Mouse (Mus musculus) heart, embryonic 14.5 days (tissue): ENCODE results near the gene Usp25. TPM values are rescaled to one million over a fixed set of nuclear protein-coding genes. Genes with fewer than 3 reads are reported as not detected.

ENCODE experiments used
- ATAC-seq: fragments of 200-750 bp; cut with Nextera tagmentation; 2 replicates; pipeline ENCODE4 v1.8.0; 2017; ENCODE audit warnings: low read depth, moderate TSS enrichment; ENCODE audit not compliant: insufficient number of reproducible peaks, insufficient read depth, low FRiP score
- H3K27ac ChIP-seq, 2 experiments: fragments of 200-500 bp in 1 of 2; fragments of 300-500 bp in 1 of 2; sonication (generic) in 1 of 2; replicated peaks in 1 of 2; 2 replicates each; pipeline ENCODE4 v1.5.1; 2012 to 2014; ENCODE audit warnings: low read depth in 2 of 2, low read length in 2 of 2, control low read depth in 1 of 2, mild to moderate bottlenecking in 1 of 2, mixed read lengths in 1 of 2; ENCODE audit not compliant: control insufficient read depth in 1 of 2, insufficient read depth in 1 of 2
- H3K27me3 ChIP-seq: fragments of 300-500 bp; sonication (generic); 2 replicates; pipeline ENCODE4 v1.6.1; 2014; ENCODE audit warnings: mild to moderate bottlenecking, low read length, control low read depth; ENCODE audit not compliant: control insufficient read depth, insufficient read depth
- H3K36me3 ChIP-seq: fragments of 300-500 bp; sonication (generic); 2 replicates; pipeline ENCODE4 v1.6.1; 2014; ENCODE audit warnings: mild to moderate bottlenecking, control low read depth, low read length, mixed read lengths; ENCODE audit not compliant: control insufficient read depth, insufficient read depth
- H3K4me1 ChIP-seq, 2 experiments: fragments of 200-500 bp in 1 of 2; fragments of 300-500 bp in 1 of 2; sonication (generic) in 1 of 2; 2 replicates each; pipeline ENCODE4 v1.6.1; 2012 to 2014; ENCODE audit warnings: low read length in 2 of 2, control low read depth in 1 of 2, mixed read lengths in 1 of 2; ENCODE audit not compliant: control insufficient read depth in 2 of 2, insufficient read depth in 2 of 2
- H3K4me2 ChIP-seq: fragments of 300-500 bp; sonication (generic); 2 replicates; pipeline ENCODE4 v1.6.1; 2014; ENCODE audit warnings: mild to moderate bottlenecking, low read length
- H3K4me3 ChIP-seq, 2 experiments: fragments of 200-500 bp in 1 of 2; fragments of 300-500 bp in 1 of 2; sonication (generic) in 1 of 2; 2 replicates each; pipeline ENCODE4 v1.5.1; 2012 to 2014; ENCODE audit warnings: low read length in 2 of 2, mild to moderate bottlenecking in 2 of 2, control low read depth in 1 of 2, low read depth in 1 of 2, moderate library complexity in 1 of 2; ENCODE audit not compliant: control insufficient read depth in 1 of 2, insufficient read depth in 1 of 2
- H3K9ac ChIP-seq: fragments of 300-500 bp; sonication (generic); 2 replicates; pipeline ENCODE4 v1.6.1; 2014; ENCODE audit warnings: mild to moderate bottlenecking, low read length
- H3K9me3 ChIP-seq: fragments of 300-500 bp; sonication (generic); 2 replicates; pipeline ENCODE4 v1.6.1; 2016; ENCODE audit warnings: low read length, control low read depth; ENCODE audit not compliant: control insufficient read depth
- WGBS: fragments of 180-500 bp; shearing (Covaris S2); extraction: QIAGEN DNeasy Blood & Tissue Kit; methylation state at CpG from one replicate; pipeline ENCODE4 v1.1.7; 2014; 5-methylcytosine and 5-hydroxymethylcytosine counted together
- polyA plus RNA-seq: library from polyadenylated mRNA; unstranded; fragments of >200 nt; fragmentation: Nextera tagmentation; extraction: Ambion mirVana; gene quantifications from 2 replicates; pipeline ENCODE4 v1.2.1, GENCODE M21; 2014

The Usp25 gene
- polyA plus RNA-seq, 1 experiment from 2014 or later: 32.5 TPM

DNA sequence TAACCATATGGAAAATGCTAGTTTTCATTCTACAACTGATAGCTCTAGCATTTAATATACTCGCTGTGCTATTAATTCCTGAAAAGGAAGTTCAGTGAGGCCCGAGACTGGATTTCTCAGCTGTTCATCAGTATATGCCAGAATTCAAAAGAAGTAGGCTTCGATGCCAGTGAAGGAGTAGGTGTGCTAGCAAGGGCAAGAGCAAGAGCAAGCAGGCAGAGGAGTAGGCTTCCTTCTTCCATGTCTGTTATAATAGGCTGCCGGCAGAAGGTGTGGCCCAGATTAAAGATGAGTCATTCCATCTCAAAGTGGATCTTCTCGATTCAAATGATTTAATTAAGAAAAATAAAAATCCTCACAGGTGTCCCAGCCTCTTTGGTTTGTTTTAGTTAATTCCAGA lies 30.0 kb downstream of the Usp25 start:
- Histone ChIP-seq H3K27me3 (no peaks in the 10 kb centered on the region), H3K4me1 (peaks cover 3 to 22% of the 10 kb centered on the region in 2 experiments; a peak in 3 of 4 replicates), H3K4me2 (no peak overlapping the region), H3K4me3 (no peak overlapping the region), H3K27ac (no peak overlapping the region), H3K36me3 (peaks cover 29% of the 10 kb centered on the region), H3K9me3 (no peaks in the 10 kb centered on the region), H3K9ac (no peak overlapping the region)
- WGBS: 93% methylated on average over 5 of the region's 5 CpGs
- ATAC-seq: no peak

DNA sequence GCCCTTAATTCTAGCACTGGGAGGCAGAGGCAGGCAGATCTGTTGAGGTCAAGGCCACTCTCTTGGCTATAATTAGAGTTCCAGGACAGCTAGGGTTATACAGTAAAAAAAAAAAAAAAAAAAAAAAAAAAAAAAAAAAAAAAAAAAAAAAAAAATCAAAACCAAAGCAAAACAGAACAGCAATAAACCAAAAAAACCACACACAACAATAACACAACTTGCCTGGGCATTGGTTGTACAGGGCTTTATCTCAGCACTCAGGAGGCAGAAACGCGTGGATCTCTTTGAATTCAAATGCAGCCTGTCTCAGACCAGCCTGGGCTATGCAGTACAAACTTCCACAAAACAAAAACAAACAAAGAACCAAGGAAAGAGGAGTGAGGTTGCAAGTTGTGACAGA lies 40.7 kb downstream of the Usp25 start:
- no peaks in the 10 kb centered on the region for H3K9me3 ChIP-seq
- H3K27ac ChIP-seq: no peak overlapping the region
- H3K27me3 ChIP-seq: no peaks in the 10 kb centered on the region
- H3K36me3 ChIP-seq: peaks cover 59% of the 10 kb centered on the region
- H3K4me3 ChIP-seq: no peak overlapping the region
- no peak overlapping the region for H3K9ac ChIP-seq
- no peak for ATAC-seq
- 92% methylated on average over 2 of the region's 2 CpGs for WGBS
- H3K4me2 ChIP-seq: no peak overlapping the region
- H3K4me1 ChIP-seq: no peaks in the 10 kb centered on the region

DNA sequence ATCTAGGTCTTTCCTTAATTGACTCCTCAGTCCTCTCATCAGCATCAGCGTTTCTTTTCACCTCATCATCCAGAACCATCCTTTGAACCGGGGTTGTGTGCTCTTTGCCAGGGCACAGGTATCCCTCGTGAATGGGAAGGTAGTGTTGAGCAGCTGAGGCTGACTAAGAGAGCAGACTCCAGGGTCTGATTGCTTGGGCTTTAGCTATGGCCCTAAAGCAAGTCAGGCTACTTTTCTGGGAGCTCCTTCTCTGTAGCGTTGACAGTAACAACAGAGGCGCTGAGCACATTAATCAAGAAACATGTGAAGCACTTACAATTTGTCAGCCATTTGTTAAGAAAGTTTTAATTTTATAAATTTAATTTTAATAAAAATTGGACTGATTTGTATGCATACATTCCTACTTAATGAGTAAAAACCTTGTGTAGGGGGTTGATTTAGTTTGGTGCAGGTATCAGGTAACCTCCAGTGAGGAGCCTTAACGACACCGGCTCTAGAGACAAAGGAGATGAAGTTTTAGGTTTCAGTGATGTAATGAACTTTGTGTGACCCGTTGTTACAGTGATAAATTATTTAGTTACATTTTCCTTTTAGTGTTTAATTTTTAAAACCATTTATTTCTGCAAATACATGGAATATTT lies 42.1 kb downstream of the Usp25 start:
- ATAC-seq: no peak
- no peaks in the 10 kb centered on the region for H3K4me1 ChIP-seq
- H3K9me3 ChIP-seq: no peaks in the 10 kb centered on the region
- no peak overlapping the region for H3K27ac ChIP-seq
- no peak overlapping the region for H3K4me3 ChIP-seq
- 89% methylated on average over 8 of the region's 8 CpGs for WGBS
- no peak overlapping the region for H3K9ac ChIP-seq
- H3K4me2 ChIP-seq: no peak overlapping the region
- peaks cover 57% of the 10 kb centered on the region for H3K36me3 ChIP-seq
- no peaks in the 10 kb centered on the region for H3K27me3 ChIP-seq

DNA sequence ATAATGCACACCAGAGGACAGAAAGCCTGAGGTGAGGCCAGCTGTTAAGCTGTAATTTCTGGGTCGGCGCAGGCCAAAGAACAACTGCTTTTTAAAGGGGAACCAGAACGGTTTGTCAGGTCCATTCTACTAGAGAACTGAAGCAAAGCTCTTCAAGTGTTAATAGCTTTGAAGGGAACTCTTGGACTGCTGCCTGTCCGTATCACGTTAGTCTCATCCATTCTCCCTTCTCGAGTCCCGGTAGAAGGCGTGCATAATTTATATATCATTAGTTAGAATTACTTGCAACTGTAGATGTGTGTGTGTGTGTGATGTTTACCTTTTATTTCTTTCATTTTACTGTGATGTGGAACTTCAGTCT lies 42.6 kb downstream of the Usp25 start:
- Histone ChIP-seq H3K4me2 (no peak overlapping the region), H3K4me1 (no peaks in the 10 kb centered on the region), H3K9ac (no peak overlapping the region), H3K4me3 (no peak overlapping the region), H3K27ac (no peak overlapping the region), H3K36me3 (peaks cover 58% of the 10 kb centered on the region), H3K27me3 (no peaks in the 10 kb centered on the region), H3K9me3 (no peaks in the 10 kb centered on the region)
- 87% methylated on average over 8 of the region's 8 CpGs for WGBS
- ATAC-seq: no peak

DNA sequence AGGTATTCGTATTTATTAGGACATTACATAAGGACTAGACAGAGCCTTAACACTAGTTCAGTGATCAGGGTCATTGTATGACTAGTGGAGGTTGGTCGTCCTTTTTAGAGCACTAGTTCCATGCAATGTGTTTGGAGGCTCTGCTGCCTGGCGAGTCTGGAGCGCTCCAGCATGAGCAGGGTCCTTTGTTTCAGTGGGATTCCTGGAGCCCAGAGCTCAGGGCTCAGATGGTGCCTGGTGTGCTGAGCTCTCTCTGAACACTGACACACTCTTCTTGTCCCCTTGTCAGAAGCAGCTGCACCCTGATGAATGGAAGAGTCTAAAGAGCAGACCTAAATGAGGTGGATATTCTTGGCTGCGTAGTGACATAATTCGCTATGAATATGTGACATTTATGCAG lies 45.1 kb downstream of the Usp25 start:
- no peak overlapping the region for H3K4me3 ChIP-seq
- no peak overlapping the region for H3K4me2 ChIP-seq
- H3K9ac ChIP-seq: no peak overlapping the region
- H3K9me3 ChIP-seq: no peaks in the 10 kb centered on the region
- 83% methylated on average over 6 of the region's 6 CpGs for WGBS
- H3K4me1 ChIP-seq: no peaks in the 10 kb centered on the region
- no peak for ATAC-seq
- H3K27me3 ChIP-seq: no peaks in the 10 kb centered on the region
- H3K36me3 ChIP-seq: peaks cover 58% of the 10 kb centered on the region
- no peak overlapping the region for H3K27ac ChIP-seq

DNA sequence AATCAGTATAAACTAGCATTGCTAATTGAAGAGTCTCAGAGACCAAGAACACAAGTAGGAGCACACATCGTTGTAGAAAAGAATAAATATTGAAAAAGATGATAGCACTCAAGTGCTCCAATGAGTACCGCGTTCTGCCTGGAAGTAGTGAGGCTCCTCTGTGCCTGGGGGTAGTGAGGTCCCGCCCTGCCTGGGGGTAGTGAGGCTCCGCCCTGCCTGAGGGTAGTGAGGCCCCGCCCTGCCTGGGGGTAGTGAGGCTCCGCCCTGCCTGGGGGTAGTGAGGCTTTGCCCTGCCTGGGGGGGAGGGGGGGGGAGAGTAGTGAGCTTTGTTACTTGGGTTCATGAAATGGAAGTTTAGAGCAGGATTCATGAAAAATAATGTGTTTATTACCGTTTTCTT lies 46.7 kb downstream of the Usp25 start:
- Histone ChIP-seq H3K9ac (no peak overlapping the region), H3K36me3 (peaks cover 65% of the 10 kb centered on the region), H3K27ac (no peak overlapping the region), H3K9me3 (no peaks in the 10 kb centered on the region), H3K27me3 (no peaks in the 10 kb centered on the region), H3K4me1 (no peaks in the 10 kb centered on the region), H3K4me3 (no peak overlapping the region), H3K4me2 (no peak overlapping the region)
- ATAC-seq: no peak
- WGBS: 76% methylated on average over 8 of the region's 8 CpGs

DNA sequence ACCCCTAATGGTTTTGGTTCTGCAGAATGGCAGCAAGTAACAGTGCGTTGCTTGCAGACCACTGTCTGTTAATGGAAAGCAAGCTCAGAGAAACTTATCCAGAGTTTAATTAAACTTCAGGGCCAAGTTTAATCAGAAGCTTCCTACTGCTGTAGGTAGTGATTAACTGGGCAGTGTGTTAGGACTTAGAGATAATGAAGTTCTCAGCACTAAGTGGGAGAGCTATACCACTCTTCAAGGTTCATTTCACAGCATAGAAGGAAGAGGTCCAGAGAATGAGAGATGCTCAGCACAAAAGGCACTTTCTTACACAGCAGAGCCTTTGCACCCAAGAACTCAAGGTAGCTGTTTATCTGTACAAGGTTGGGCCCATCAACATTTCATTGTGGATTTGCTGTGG lies 50.4 kb downstream of the Usp25 start:
- Histone ChIP-seq H3K27ac (no peak overlapping the region), H3K4me1 (no peaks in the 10 kb centered on the region), H3K4me2 (no peak overlapping the region), H3K4me3 (no peak overlapping the region), H3K36me3 (peaks cover 77% of the 10 kb centered on the region), H3K9ac (no peak overlapping the region), H3K27me3 (no peaks in the 10 kb centered on the region), H3K9me3 (no peaks in the 10 kb centered on the region)
- 97% methylated on average over 1 of the region's 1 CpGs for whole genome bisulfite sequencing
- no peak for ATAC-seq
